Mouse (Mus musculus): ENCODE measurements around the gene Npas1. TPM values are rescaled to one million over a fixed set of nuclear protein-coding genes. Genes with fewer than 3 reads are reported as not detected.

Npas1 gene
- polyA plus RNA-seq, 1 experiment from 2014 or later, result 0.11 TPM

DNA sequence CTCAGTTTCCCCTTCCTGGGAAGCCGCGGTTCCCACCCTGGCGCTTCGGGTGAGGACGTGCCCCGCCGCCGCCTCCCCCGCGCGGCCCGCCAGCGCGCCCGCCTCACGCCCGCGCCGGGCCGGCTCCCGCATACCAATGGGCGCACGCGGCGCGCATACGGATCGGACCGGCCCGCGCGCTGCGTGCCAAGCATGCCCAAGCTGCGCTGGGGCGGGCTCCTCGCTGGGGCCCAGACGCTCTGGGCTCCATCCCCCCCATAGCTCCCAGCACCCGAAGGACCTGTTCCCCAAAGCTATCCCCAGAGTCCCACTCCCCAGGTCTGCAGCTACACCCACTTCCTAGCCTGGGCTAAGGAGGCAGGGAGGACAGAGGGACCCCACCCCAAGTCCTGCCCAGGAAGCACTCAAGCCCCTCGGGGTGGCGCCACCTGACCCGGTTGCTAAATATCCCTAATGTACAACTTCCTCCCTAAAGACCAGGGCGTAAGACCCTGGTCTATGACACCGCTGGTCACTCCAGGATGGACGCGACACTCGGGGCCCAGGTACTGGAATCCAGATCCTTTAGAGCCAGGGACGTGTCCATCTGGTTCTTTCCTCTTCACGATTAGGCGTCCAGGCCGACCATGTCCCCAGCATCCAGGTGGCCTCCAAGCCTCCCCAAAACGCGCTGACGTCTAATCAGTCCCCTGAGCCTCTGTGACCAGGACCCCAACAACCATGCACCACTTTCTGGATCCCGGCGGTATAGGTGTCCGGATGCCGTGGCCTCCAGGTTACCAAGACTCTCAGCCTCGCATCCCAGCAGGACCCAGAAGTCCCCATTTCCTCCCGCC is 1.5 kb downstream of the Npas1 start:
- no peak overlapping the region for H3K9ac ChIP-seq (ENCODE audit: low read depth, low read length)
- 2% methylated on average over 40 of the region's 59 CpGs for WGBS

DNA sequence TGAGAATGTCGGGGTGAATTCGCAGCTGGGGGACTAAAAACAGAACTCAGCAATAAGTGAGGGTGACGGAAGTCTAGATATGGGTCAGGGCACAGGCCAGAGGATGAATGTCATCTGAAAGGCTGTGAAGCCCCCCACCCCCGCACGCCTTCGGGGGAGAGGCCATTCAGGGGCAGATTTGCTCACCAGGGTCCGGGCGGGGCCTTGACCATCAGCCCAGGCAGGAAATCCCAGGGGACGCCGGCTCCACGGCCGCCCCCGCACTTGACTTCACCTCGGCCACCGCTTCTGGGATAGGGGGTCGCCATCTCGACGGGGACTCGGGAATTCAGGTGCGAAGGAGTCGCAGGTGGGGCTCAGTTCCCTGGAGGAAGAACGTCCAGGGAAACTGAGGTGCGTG is 2.2 kb downstream of the Npas1 start:
- Histone ChIP-seq H3K9ac (ENCODE audit: low read depth, low read length) (no peak overlapping the region), H3K27ac (replicated peaks; ENCODE audit: low read depth, low read length) (no peak overlapping the region), H3K4me1 (ENCODE audit: control insufficient read depth, insufficient read depth, low read length) (no peaks in the 10 kb centered on the region), H3K9me3 (ENCODE audit: control insufficient read depth, low read length) (no peaks in the 10 kb centered on the region), H3K36me3 (ENCODE audit: control insufficient read depth, insufficient read depth, low read length) (no peaks in the 10 kb centered on the region), H3K4me3 (ENCODE audit: low read depth, low read length) (peak overlapping the region; percentile 27), H3K27me3 (replicated peaks; ENCODE audit: control insufficient read depth, insufficient read depth, low read length) (peaks cover 72% of the 10 kb centered on the region), H3K4me2 (ENCODE audit: low read depth, low read length) (peak overlapping the region; percentile 51)
- ATAC-seq (ENCODE audit: low read depth), result no peak
- 4% methylated on average over 8 of the region's 23 CpGs for WGBS
- DNase-seq (ENCODE audit: low spot score), result no peak

More for the DNA sequence above, 1.5 kb downstream of the Npas1 start:
- no peaks in the 10 kb centered on the region for H3K9me3 ChIP-seq (ENCODE audit: control insufficient read depth, low read length)
- H3K27me3 ChIP-seq (replicated peaks; ENCODE audit: control insufficient read depth, insufficient read depth, low read length), result peaks cover 69% of the 10 kb centered on the region
- no peak for ATAC-seq (ENCODE audit: low read depth)
- H3K36me3 ChIP-seq (ENCODE audit: control insufficient read depth, insufficient read depth, low read length), result no peaks in the 10 kb centered on the region
- peak overlapping the region; percentile 51 for H3K4me2 ChIP-seq (ENCODE audit: low read depth, low read length)
- DNase-seq (ENCODE audit: low spot score), result no peak
- H3K27ac ChIP-seq (replicated peaks; ENCODE audit: low read depth, low read length), result no peak overlapping the region
- H3K4me1 ChIP-seq (ENCODE audit: control insufficient read depth, insufficient read depth, low read length), result no peaks in the 10 kb centered on the region
- peak overlapping the region; percentile 27 for H3K4me3 ChIP-seq (ENCODE audit: low read depth, low read length)

DNA sequence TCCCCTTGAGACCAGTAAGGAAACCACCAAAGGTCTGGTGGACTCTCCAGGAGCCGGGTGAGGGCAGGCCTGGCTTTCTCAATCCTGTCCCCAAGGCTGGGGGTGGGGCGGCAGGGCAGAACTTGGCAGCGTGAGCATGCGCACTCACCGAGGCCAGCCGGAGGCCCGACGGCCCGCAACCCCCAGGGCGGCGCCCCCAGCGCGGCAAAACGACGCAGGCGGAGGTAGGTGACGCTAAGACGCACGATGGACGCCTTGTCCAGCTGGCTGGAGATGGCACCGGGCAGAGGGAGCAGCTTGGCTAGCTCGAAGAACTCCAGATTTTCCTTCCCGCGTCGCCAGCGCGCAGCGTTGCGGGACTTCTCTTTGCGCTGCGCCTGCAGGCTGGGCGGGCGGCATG is 3.1 kb downstream of the Npas1 start:
- peaks cover 78% of the 10 kb centered on the region for H3K27me3 ChIP-seq (replicated peaks; ENCODE audit: control insufficient read depth, insufficient read depth, low read length)
- H3K9ac ChIP-seq (ENCODE audit: low read depth, low read length), result no peak overlapping the region
- H3K4me1 ChIP-seq (ENCODE audit: control insufficient read depth, insufficient read depth, low read length), result no peaks in the 10 kb centered on the region
- H3K9me3 ChIP-seq (ENCODE audit: control insufficient read depth, low read length), result no peaks in the 10 kb centered on the region
- H3K4me2 ChIP-seq (ENCODE audit: low read depth, low read length), result peak overlapping the region; percentile 38
- H3K27ac ChIP-seq (replicated peaks; ENCODE audit: low read depth, low read length), result no peak overlapping the region
- DNase-seq (ENCODE audit: low spot score) (no peak), ATAC-seq (ENCODE audit: low read depth) (no peak)
- WGBS, result 9% methylated on average over 31 of the region's 33 CpGs
- no peaks in the 10 kb centered on the region for H3K36me3 ChIP-seq (ENCODE audit: control insufficient read depth, insufficient read depth, low read length)
- H3K4me3 ChIP-seq (ENCODE audit: low read depth, low read length), result peak overlapping the region; percentile 22

DNA sequence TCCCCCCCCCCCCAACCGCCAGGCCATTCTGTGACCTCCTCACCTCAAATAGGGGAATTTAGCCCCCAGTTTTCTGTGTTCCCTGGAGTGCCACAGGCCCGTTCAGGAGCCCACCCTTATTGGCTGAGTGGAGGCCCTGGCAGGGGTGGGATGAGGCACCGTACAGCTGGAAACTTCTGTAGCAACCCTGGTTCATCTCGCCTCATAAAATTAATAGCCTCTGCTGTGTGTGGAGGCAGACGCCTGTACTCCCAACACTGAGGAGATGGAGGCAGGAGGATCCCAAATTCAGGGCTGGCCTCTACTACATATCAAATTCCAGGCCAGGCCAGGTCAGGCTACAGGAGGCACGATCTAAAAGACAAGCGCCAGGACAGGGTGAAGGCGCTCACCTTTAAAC is 3.7 kb downstream of the Npas1 start:
- Histone ChIP-seq H3K4me2 (ENCODE audit: low read depth, low read length) (no peak overlapping the region), H3K27me3 (replicated peaks; ENCODE audit: control insufficient read depth, insufficient read depth, low read length) (peaks cover 78% of the 10 kb centered on the region), H3K4me3 (ENCODE audit: low read depth, low read length) (no peak overlapping the region), H3K9me3 (ENCODE audit: control insufficient read depth, low read length) (no peaks in the 10 kb centered on the region), H3K9ac (ENCODE audit: low read depth, low read length) (no peak overlapping the region), H3K36me3 (ENCODE audit: control insufficient read depth, insufficient read depth, low read length) (no peaks in the 10 kb centered on the region), H3K27ac (replicated peaks; ENCODE audit: low read depth, low read length) (no peak overlapping the region), H3K4me1 (ENCODE audit: control insufficient read depth, insufficient read depth, low read length) (no peaks in the 10 kb centered on the region)
- no peak for ATAC-seq (ENCODE audit: low read depth)
- WGBS, result 54% methylated on average over 8 of the region's 8 CpGs
- DNase-seq (ENCODE audit: low spot score), result no peak

DNA sequence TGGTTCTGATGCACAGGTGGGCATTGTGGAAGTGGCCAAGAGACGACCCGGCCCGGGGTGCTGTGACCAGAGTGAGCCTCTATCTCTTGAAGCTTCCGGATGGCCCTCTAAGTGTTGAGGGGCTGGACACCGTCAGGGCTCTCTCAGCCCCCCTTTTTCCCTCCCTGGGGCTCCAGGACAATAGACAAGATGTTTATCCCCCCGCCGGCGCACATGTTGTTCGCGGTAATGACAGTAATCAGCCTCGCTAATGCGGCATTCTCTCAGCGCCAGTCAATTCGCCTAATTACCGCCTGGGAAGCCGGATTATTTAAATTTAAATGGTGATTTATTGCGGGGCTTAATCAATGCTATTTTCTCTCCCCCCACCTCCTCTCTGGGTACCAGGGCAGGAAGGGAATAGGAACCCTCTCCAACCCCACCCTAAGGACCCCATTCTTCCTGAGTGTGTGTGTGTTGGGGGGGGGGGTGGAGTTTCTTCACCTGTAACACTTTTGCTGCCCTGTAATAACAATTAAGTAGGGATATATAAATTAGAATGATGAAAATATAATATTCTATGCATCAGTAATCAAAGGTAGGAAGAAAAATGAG is 5.3 kb downstream of the Npas1 start:
- no peak overlapping the region for H3K4me3 ChIP-seq (ENCODE audit: low read depth, low read length)
- H3K27ac ChIP-seq (replicated peaks; ENCODE audit: low read depth, low read length), result no peak overlapping the region
- H3K27me3 ChIP-seq (replicated peaks; ENCODE audit: control insufficient read depth, insufficient read depth, low read length), result peaks cover 70% of the 10 kb centered on the region
- no peaks in the 10 kb centered on the region for H3K9me3 ChIP-seq (ENCODE audit: control insufficient read depth, low read length)
- H3K4me1 ChIP-seq (ENCODE audit: control insufficient read depth, insufficient read depth, low read length), result no peaks in the 10 kb centered on the region
- 9% methylated on average over 17 of the region's 17 CpGs for WGBS
- ATAC-seq (ENCODE audit: low read depth) (no peak), DNase-seq (ENCODE audit: low spot score) (no peak)
- no peaks in the 10 kb centered on the region for H3K36me3 ChIP-seq (ENCODE audit: control insufficient read depth, insufficient read depth, low read length)
- no peak overlapping the region for H3K4me2 ChIP-seq (ENCODE audit: low read depth, low read length)
- H3K9ac ChIP-seq (ENCODE audit: low read depth, low read length), result no peak overlapping the region

DNA sequence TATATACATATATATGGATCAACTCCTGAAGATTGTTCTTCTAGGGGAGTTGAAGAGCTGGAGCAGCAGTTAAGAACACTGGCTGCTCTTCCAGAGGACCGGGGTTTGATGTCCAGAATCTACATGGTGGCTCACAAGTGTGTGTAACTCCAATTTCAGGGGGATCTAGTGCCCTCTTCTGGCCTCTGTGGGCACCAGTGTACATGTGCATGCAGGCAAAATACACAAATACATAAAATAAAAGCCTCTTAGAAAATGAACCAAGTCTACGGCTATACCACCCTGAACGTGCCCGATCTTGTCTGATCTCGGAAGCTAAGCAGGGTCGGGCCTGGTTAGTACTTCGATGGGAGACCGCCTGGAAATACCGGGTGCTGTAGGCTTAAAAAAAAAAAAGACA is 6.0 kb downstream of the Npas1 start:
- no peaks in the 10 kb centered on the region for H3K4me1 ChIP-seq (ENCODE audit: control insufficient read depth, insufficient read depth, low read length)
- H3K4me2 ChIP-seq (ENCODE audit: low read depth, low read length), result no peak overlapping the region
- no peak for DNase-seq (ENCODE audit: low spot score)
- no peaks in the 10 kb centered on the region for H3K9me3 ChIP-seq (ENCODE audit: control insufficient read depth, low read length)
- H3K36me3 ChIP-seq (ENCODE audit: control insufficient read depth, insufficient read depth, low read length), result no peaks in the 10 kb centered on the region
- no peak for ATAC-seq (ENCODE audit: low read depth)
- H3K27me3 ChIP-seq (replicated peaks; ENCODE audit: control insufficient read depth, insufficient read depth, low read length), result peaks cover 63% of the 10 kb centered on the region
- no peak overlapping the region for H3K4me3 ChIP-seq (ENCODE audit: low read depth, low read length)
- no peak overlapping the region for H3K27ac ChIP-seq (replicated peaks; ENCODE audit: low read depth, low read length)
- no peak overlapping the region for H3K9ac ChIP-seq (ENCODE audit: low read depth, low read length)
- 36% methylated on average over 9 of the region's 9 CpGs for WGBS

DNA sequence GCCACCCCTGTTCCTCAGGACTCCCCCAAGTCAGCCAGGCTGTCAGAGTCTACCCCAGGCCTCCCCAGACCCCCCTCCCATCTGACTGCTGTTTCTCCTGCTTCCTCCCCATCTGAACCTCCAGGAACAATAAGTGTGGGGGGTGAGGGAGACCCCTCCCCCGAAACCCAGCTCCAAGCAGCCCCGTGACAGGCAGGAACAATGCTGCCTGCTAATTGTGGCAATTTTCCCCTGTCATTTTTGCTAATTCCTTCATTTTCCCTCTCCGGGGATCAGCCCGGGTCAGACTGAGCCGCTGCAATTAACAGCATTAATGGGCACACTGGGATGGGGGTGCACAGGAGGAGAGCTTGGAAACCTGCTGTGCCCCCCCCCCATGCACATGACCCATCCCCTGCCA is 9.4 kb downstream of the Npas1 start:
- no peak for DNase-seq (ENCODE audit: low spot score)
- Histone ChIP-seq H3K9ac (ENCODE audit: low read depth, low read length) (no peak overlapping the region), H3K27ac (replicated peaks; ENCODE audit: low read depth, low read length) (no peak overlapping the region), H3K27me3 (replicated peaks; ENCODE audit: control insufficient read depth, insufficient read depth, low read length) (peaks cover 29% of the 10 kb centered on the region), H3K36me3 (ENCODE audit: control insufficient read depth, insufficient read depth, low read length) (no peaks in the 10 kb centered on the region), H3K4me2 (ENCODE audit: low read depth, low read length) (no peak overlapping the region), H3K4me3 (ENCODE audit: low read depth, low read length) (no peak overlapping the region), H3K9me3 (ENCODE audit: control insufficient read depth, low read length) (no peaks in the 10 kb centered on the region), H3K4me1 (ENCODE audit: control insufficient read depth, insufficient read depth, low read length) (no peaks in the 10 kb centered on the region)
- ATAC-seq (ENCODE audit: low read depth), result no peak
- 18% methylated on average over 5 of the region's 5 CpGs for WGBS

DNA sequence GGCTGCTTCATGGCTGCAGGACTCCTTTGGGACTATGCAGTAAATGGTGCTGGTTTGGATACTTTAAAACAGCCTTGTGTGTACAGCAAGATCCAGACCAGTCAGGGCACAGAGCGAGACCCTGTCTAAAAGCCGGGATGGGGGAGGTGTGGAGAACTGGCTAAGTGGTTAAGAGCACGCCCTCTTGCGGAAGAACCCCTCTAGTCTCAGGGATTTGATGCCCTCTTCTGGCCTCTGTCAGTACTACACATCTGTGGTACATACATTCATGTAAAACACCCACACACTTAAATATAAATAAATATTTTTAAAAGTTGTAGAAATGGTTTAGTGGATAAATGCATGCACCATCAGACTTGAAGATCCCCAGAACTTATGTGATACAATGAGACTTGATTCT is 11.0 kb downstream of the Npas1 start:
- Histone ChIP-seq H3K4me2 (ENCODE audit: low read depth, low read length) (no peak overlapping the region), H3K4me1 (ENCODE audit: control insufficient read depth, insufficient read depth, low read length) (no peaks in the 10 kb centered on the region), H3K4me3 (ENCODE audit: low read depth, low read length) (no peak overlapping the region), H3K9ac (ENCODE audit: low read depth, low read length) (no peak overlapping the region), H3K27ac (replicated peaks; ENCODE audit: low read depth, low read length) (no peak overlapping the region), H3K36me3 (ENCODE audit: control insufficient read depth, insufficient read depth, low read length) (no peaks in the 10 kb centered on the region), H3K9me3 (ENCODE audit: control insufficient read depth, low read length) (no peaks in the 10 kb centered on the region), H3K27me3 (replicated peaks; ENCODE audit: control insufficient read depth, insufficient read depth, low read length) (peaks cover 15% of the 10 kb centered on the region)
- DNase-seq (ENCODE audit: low spot score), result no peak
- ATAC-seq (ENCODE audit: low read depth), result no peak
- WGBS, result 58% methylated on average over 4 of the region's 4 CpGs

DNA sequence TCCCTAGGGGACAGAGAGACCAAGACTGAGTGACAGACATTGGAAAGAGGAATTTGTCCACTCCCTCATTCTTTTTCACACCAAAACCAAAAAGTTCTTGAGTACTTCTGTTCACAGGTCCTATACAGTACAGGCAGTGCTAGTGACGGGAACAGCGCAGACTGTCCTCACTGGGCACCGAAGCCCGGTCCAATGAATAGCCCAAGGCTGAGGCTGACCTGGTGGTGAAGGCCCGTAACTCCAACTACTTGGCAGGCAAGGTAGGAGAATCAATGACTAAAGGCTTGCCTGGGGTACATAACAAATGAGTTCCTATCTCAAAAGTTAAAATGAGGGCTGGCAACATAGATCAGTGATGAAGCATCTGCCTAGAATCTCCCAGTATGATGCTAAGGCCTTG is 12.0 kb downstream of the Npas1 start:
- H3K4me3 ChIP-seq (ENCODE audit: low read depth, low read length), result no peak overlapping the region
- no peaks in the 10 kb centered on the region for H3K4me1 ChIP-seq (ENCODE audit: control insufficient read depth, insufficient read depth, low read length)
- ATAC-seq (ENCODE audit: low read depth) (no peak), DNase-seq (ENCODE audit: low spot score) (no peak)
- no peak overlapping the region for H3K9ac ChIP-seq (ENCODE audit: low read depth, low read length)
- peaks cover 6% of the 10 kb centered on the region for H3K27me3 ChIP-seq (replicated peaks; ENCODE audit: control insufficient read depth, insufficient read depth, low read length)
- WGBS, result 91% methylated on average over 5 of the region's 5 CpGs
- H3K36me3 ChIP-seq (ENCODE audit: control insufficient read depth, insufficient read depth, low read length), result no peaks in the 10 kb centered on the region
- no peak overlapping the region for H3K4me2 ChIP-seq (ENCODE audit: low read depth, low read length)
- no peaks in the 10 kb centered on the region for H3K9me3 ChIP-seq (ENCODE audit: control insufficient read depth, low read length)
- no peak overlapping the region for H3K27ac ChIP-seq (replicated peaks; ENCODE audit: low read depth, low read length)
